Mouse (Mus musculus): ENCODE results near the gene Lrrc52.

- TF ChIP-seq POLR2A (IDR thresholded peaks at IDR 0.05; ENCODE audit: low read depth, low read length) = no peak
- no peak for TF ChIP-seq CTCF (IDR thresholded peaks at IDR 0.05; ENCODE audit: borderline replicate concordance, insufficient read depth, low read length)
These were observed 13.5 kb downstream of the Lrrc52 start for GRCm38 (mm10) chr1:167453048-167453447.

Data from embryonic fibroblast, embryonic 13.5 days (primary cell).